Mouse (Mus musculus): ENCODE results near the gene Vmn1r236. TPM values are rescaled to one million over a fixed set of nuclear protein-coding genes. Genes with fewer than 3 reads are reported as not detected.

Vmn1r236 gene
- polyA plus RNA-seq (2014; fragmentation: Nextera tagmentation; extraction: Ambion mirVana), result not detected in 2 replicates

GRCm38 (mm10) chr17:21282642-21283041, at the start of gene Vmn1r236:
Gene Vmn1r236 (plus strand): TSS chr17:21282942.
- Histone ChIP-seq H3K4me3 (ENCODE audit: low read depth, low read length) (no peak within 1 kb of the TSS), H3K27me3 (ENCODE audit: control insufficient read depth, insufficient read depth, low read length) (no peaks in the 10 kb centered on the region), H3K9ac (replicated peaks; ENCODE audit: low read depth, low read length) (no peak within 1 kb of the TSS), H3K4me2 (replicated peaks; ENCODE audit: low read depth, low read length) (no peak within 1 kb of the TSS), H3K27ac (ENCODE audit: low read length) (no peak within 1 kb of the TSS), H3K9me3 (ENCODE audit: control insufficient read depth, low read depth, low read length) (no peaks in the 10 kb centered on the region), H3K4me1 (ENCODE audit: control insufficient read depth, insufficient read depth, low read length) (no peaks in the 10 kb centered on the region), H3K36me3 (ENCODE audit: control insufficient read depth, insufficient read depth, low read length) (no peaks in the 10 kb centered on the region)
- 78% methylated on average over 3 of the region's 3 CpGs for WGBS
- ATAC-seq (ENCODE audit: insufficient number of reproducible peaks, insufficient read depth, low FRiP score, low read depth), result no peak

DNA sequence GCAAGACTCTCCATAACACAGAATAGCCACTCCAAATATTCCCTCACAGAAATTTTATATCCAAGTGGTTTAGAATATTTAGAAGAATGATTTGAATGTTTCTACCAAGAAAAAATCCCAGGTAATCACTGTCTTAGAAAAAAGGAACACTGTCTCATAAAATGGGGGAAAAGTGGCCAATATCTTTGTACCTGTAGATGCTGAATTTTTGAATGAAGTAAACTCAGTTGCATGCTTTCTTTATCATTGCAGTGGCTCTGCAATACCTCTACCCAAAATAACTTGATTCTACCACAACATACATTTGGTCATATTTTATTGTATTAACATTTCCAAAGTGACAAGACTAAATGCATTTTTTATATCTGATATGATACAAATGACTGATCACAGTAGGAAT, 26.6 kb upstream of the Vmn1r236 start, which contains the start of gene Vmn1r235:
TSS of gene Vmn1r235 (plus strand) at position 301 of the 400 bp plus-strand sequence.
- Histone ChIP-seq H3K4me1 (ENCODE audit: control insufficient read depth, insufficient read depth, low read length) (no peaks in the 10 kb centered on the region), H3K9me3 (ENCODE audit: control insufficient read depth, low read depth, low read length) (no peaks in the 10 kb centered on the region), H3K27me3 (ENCODE audit: control insufficient read depth, insufficient read depth, low read length) (no peaks in the 10 kb centered on the region), H3K9ac (replicated peaks; ENCODE audit: low read depth, low read length) (no peak within 1 kb of the TSS), H3K36me3 (ENCODE audit: control insufficient read depth, insufficient read depth, low read length) (no peaks in the 10 kb centered on the region), H3K4me2 (replicated peaks; ENCODE audit: low read depth, low read length) (no peak within 1 kb of the TSS), H3K27ac (ENCODE audit: low read length) (no peak within 1 kb of the TSS), H3K4me3 (ENCODE audit: low read depth, low read length) (no peak within 1 kb of the TSS)
- ATAC-seq (ENCODE audit: insufficient number of reproducible peaks, insufficient read depth, low FRiP score, low read depth), result no peak

DNA sequence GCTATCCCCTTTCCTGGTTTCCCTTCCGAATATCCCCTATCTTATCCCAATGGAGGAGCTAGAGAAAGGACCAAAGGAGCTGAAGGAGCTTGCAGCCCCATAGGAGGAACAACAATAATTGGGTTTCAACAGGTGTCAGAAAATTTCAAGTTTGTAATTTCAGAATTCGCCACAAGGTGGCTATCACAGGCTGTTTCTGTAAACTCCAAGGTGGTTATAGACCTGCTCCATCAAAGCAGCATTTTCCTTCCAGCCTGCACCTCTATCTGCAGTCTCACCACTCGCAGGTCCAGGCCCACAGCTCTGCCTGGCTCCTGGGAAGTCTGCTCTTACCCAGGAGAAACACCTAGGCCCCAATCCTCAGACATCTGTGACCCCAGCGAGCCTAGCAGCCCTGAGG, 10.6 kb upstream of the Vmn1r236 start:
- no peak overlapping the region for H3K9ac ChIP-seq (replicated peaks; ENCODE audit: low read depth, low read length)
- H3K9me3 ChIP-seq (ENCODE audit: control insufficient read depth, low read depth, low read length), result no peaks in the 10 kb centered on the region
- H3K36me3 ChIP-seq (ENCODE audit: control insufficient read depth, insufficient read depth, low read length), result no peaks in the 10 kb centered on the region
- no peaks in the 10 kb centered on the region for H3K4me1 ChIP-seq (ENCODE audit: control insufficient read depth, insufficient read depth, low read length)
- 18% methylated on average over 4 of the region's 4 CpGs for WGBS
- H3K4me2 ChIP-seq (replicated peaks; ENCODE audit: low read depth, low read length), result no peak overlapping the region
- H3K27ac ChIP-seq (ENCODE audit: low read length), result no peak overlapping the region
- no peaks in the 10 kb centered on the region for H3K27me3 ChIP-seq (ENCODE audit: control insufficient read depth, insufficient read depth, low read length)
- H3K4me3 ChIP-seq (ENCODE audit: low read depth, low read length), result no peak overlapping the region
- no peak for ATAC-seq (ENCODE audit: insufficient number of reproducible peaks, insufficient read depth, low FRiP score, low read depth)

- H3K27ac ChIP-seq (ENCODE audit: low read length), result no peak overlapping the region
Observed at GRCm38 (mm10) chr17:21284395-21284794, 1.7 kb downstream of the Vmn1r236 start.

DNA sequence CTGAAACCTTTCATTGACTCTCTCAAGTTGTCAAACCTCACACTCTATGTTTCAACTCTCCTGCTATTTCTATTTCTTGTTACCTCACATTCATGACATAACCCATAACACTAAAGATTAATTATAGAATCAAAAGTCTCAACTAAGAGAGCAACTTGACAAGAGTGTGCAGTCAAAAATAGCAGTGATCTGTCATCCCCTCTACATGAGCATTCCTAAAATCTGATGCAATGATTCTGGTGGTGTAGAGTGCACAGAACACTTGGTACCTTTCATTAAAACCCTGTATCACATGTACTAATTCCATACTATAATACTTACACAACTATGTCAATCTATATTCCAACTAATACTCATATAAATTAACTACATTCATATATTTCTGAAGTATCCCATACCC, 7.0 kb downstream of the Vmn1r236 start:
- H3K36me3 ChIP-seq (ENCODE audit: control insufficient read depth, insufficient read depth, low read length), result no peaks in the 10 kb centered on the region
- H3K4me1 ChIP-seq (ENCODE audit: control insufficient read depth, insufficient read depth, low read length), result no peaks in the 10 kb centered on the region
- no peak overlapping the region for H3K27ac ChIP-seq (ENCODE audit: low read length)
- H3K4me3 ChIP-seq (ENCODE audit: low read depth, low read length), result no peak overlapping the region
- H3K4me2 ChIP-seq (replicated peaks; ENCODE audit: low read depth, low read length), result no peak overlapping the region
- H3K9me3 ChIP-seq (ENCODE audit: control insufficient read depth, low read depth, low read length), result no peaks in the 10 kb centered on the region
- H3K9ac ChIP-seq (replicated peaks; ENCODE audit: low read depth, low read length), result no peak overlapping the region
- no peaks in the 10 kb centered on the region for H3K27me3 ChIP-seq (ENCODE audit: control insufficient read depth, insufficient read depth, low read length)
- no peak for ATAC-seq (ENCODE audit: insufficient number of reproducible peaks, insufficient read depth, low FRiP score, low read depth)

More at GRCm38 (mm10) chr17:21284395-21284794, 1.7 kb downstream of the Vmn1r236 start:
- ATAC-seq (ENCODE audit: insufficient number of reproducible peaks, insufficient read depth, low FRiP score, low read depth), result no peak
- no peaks in the 10 kb centered on the region for H3K36me3 ChIP-seq (ENCODE audit: control insufficient read depth, insufficient read depth, low read length)
- no peaks in the 10 kb centered on the region for H3K4me1 ChIP-seq (ENCODE audit: control insufficient read depth, insufficient read depth, low read length)
- no peaks in the 10 kb centered on the region for H3K27me3 ChIP-seq (ENCODE audit: control insufficient read depth, insufficient read depth, low read length)
- no peak overlapping the region for H3K9ac ChIP-seq (replicated peaks; ENCODE audit: low read depth, low read length)
- no peak overlapping the region for H3K4me2 ChIP-seq (replicated peaks; ENCODE audit: low read depth, low read length)
- no peak overlapping the region for H3K4me3 ChIP-seq (ENCODE audit: low read depth, low read length)
- no peaks in the 10 kb centered on the region for H3K9me3 ChIP-seq (ENCODE audit: control insufficient read depth, low read depth, low read length)

DNA sequence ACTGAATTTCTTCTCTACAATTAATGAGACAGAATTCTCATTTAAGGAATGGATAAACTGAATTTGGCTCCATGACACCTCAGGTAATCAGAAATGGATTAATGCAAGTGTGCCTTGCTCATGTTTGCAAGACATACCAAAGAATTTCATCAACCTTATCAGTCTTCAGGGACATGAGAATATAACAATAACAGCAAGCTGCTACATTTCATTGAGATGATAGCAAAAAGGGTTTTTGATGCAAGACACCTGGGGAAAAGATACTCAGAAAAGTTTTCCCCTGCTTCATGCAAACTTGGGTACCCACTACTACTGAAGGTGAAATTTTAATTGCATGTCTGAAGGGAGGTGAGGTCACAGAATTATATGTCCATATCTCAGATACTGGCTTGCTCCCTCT, 28.8 kb downstream of the Vmn1r236 start, which contains the start of gene Vmn1r237:
TSS of gene Vmn1r237 (plus strand) at position 301 of the 400 bp plus-strand sequence.
- Histone ChIP-seq H3K36me3 (ENCODE audit: control insufficient read depth, insufficient read depth, low read length) (no peaks in the 10 kb centered on the region), H3K4me3 (ENCODE audit: low read depth, low read length) (no peak within 1 kb of the TSS), H3K4me1 (ENCODE audit: control insufficient read depth, insufficient read depth, low read length) (no peaks in the 10 kb centered on the region), H3K9ac (replicated peaks; ENCODE audit: low read depth, low read length) (no peak within 1 kb of the TSS), H3K27ac (ENCODE audit: low read length) (no peak within 1 kb of the TSS), H3K9me3 (ENCODE audit: control insufficient read depth, low read depth, low read length) (no peaks in the 10 kb centered on the region), H3K4me2 (replicated peaks; ENCODE audit: low read depth, low read length) (no peak within 1 kb of the TSS), H3K27me3 (ENCODE audit: control insufficient read depth, insufficient read depth, low read length) (no peaks in the 10 kb centered on the region)
- ATAC-seq (ENCODE audit: insufficient number of reproducible peaks, insufficient read depth, low FRiP score, low read depth), result no peak

Small RNA genes within 50 kb of the gene (microRNA-seq; reads per million reads assigned to microRNA genes)
- gene Gm26384, result not detected

Other genes starting within 250 kb of the Vmn1r236 start
- gene Vmn1r234, start 56.9 kb upstream of the Vmn1r236 start, polyA plus RNA-seq (2014; fragmentation: Nextera tagmentation; extraction: Ambion mirVana), result not detected in 2 replicates
- gene Vmn1r235, start 26.5 kb upstream of the Vmn1r236 start, polyA plus RNA-seq (2014; fragmentation: Nextera tagmentation; extraction: Ambion mirVana), result not detected in 2 replicates
- not detected in 2 replicates for gene Vmn1r237, start 28.9 kb downstream of the Vmn1r236 start, polyA plus RNA-seq (2014; fragmentation: Nextera tagmentation; extraction: Ambion mirVana)
- 4.0 and 4.5 TPM in 2 replicates for gene Zfp677, start 100.8 kb downstream of the Vmn1r236 start, polyA plus RNA-seq (2014; fragmentation: Nextera tagmentation; extraction: Ambion mirVana)
- gene Zfp54, start 140.3 kb downstream of the Vmn1r236 start, polyA plus RNA-seq (2014; fragmentation: Nextera tagmentation; extraction: Ambion mirVana), result 6.5 and 6.9 TPM in 2 replicates
- 14.7 and 16.4 TPM in 2 replicates for gene Zfp51, start 167.4 kb downstream of the Vmn1r236 start, polyA plus RNA-seq (2014; fragmentation: Nextera tagmentation; extraction: Ambion mirVana)
- 13.1 and 13.8 TPM in 2 replicates for gene Zfp53, start 206.1 kb downstream of the Vmn1r236 start, polyA plus RNA-seq (2014; fragmentation: Nextera tagmentation; extraction: Ambion mirVana)

All from stomach, embryonic 14.5 days (tissue).